Mouse (Mus musculus) kidney, adult 2 months (tissue): ENCODE measurements around the gene Igf1r.

Experiments
- CTCF ChIP-seq: fragments of 200-500 bp; conservative IDR thresholded peaks from 2 replicates; pipeline ENCODE4 v1.5.1; 2011; ENCODE audit warnings: low read depth, mild to moderate bottlenecking, control low read depth, low read length, moderate library complexity, mixed read lengths; ENCODE audit not compliant: insufficient read depth, insufficient read length
- POLR2A ChIP-seq: fragments of 200-500 bp; IDR thresholded peaks from one replicate; pipeline ENCODE4 v1.6.1; 2011; ENCODE audit warnings: low read depth, low read length, control low read depth

DNA sequence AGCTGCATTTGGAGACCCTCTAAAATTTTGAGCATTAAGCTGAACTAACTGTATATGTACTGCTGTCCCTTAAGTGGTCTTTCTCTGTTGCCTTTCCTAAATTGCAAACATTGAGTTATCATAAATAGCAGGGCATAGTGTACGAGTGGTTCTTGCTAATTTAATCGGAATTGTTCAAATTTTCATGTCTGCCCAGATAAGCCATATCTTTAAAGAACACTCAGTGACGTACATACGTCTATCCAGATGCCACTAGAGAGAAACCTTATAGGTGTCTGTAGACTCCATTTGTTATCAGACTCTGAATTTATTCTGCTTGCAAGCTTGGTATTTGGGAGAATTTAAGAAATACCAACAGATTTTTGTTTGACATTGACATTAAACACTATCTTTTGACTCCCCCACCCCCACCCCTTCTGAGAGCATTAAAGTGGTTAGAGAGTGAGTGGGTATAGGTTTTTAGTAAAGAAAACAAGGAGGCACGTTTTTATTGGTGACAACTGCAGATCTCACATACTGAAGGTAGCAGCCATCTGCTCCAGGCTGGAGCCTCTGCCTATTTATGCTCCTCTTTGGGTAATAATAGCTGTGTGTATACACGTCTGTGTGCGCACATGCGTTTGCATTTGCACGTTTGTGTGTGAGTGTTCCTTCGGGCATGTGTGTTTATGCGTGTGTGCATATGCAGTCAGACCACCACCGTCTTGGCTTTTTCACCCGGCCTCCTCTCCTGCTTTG lies 58.9 kb downstream of the Igf1r start:
- no peak for TF ChIP-seq CTCF
- TF ChIP-seq POLR2A, result no peak
